Mouse (Mus musculus) megakaryocyte, embryonic 14.5 days (primary cell): ENCODE results near the gene March2.

ENCODE experiments used
- FLI1 ChIP-seq: IDR thresholded peaks from 2 replicates; pipeline ENCODE4 v1.6.1; 2012; ENCODE audit warnings: low read length, inconsistent platforms, mixed read lengths
- GATA1 ChIP-seq: IDR thresholded peaks from 3 replicates; pipeline ENCODE4 v1.6.1; 2012; ENCODE audit warnings: mixed read lengths, low read length, inconsistent platforms, borderline replicate concordance

DNA sequence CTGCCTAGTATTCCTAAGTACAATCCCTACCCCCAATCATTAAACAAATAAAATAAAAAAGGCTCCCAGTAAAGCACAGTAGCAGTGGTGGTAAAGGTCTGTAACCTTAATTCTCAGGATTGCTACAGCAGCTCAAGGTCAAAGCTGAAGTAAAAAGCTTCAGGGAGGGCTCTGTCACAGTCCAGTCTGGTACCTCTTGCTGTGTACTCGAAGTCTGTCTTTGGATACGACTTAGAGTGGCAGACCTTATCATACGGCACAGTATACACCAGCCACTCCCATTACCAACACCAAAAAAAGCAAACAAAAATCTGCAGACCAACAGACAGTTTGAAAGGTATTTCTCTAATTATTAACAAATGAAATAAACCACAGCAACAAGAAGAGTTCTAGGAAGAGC, 51.7 kb downstream of the March2 start:
- TF ChIP-seq GATA1 (no peak), FLI1 (no peak)
